Mouse (Mus musculus) spleen, adult 2 months (tissue): ENCODE measurements around the gene Ddx21.
"Not testable (repeated sequence)": the region's sequence is repeated elsewhere in the genome, so short reads cannot be mapped to it uniquely, and the experiment has no call there.

Experiments
- CTCF ChIP-seq: fragments of 200-500 bp; IDR thresholded peaks from 2 replicates; pipeline ENCODE4 v1.5.1; 2011; ENCODE audit warnings: mild to moderate bottlenecking, inconsistent platforms; ENCODE audit not compliant: insufficient read depth, insufficient read length, insufficient replicate concordance; ENCODE audit errors: extremely low read depth
- POLR2A ChIP-seq: fragments of 200-500 bp; IDR thresholded peaks from 2 replicates; pipeline ENCODE4 v1.6.1; 2011; ENCODE audit warnings: low read depth, low read length, inconsistent platforms

GRCm38 (mm10) chr10:62579129-62579528 is 23.0 kb downstream of the Ddx21 start:
- not testable (repeated sequence) for TF ChIP-seq CTCF, POLR2A
